Mouse (Mus musculus): Measurements from ENCODE around the gene Mecr.
A peak's percentile ranks its signal among the peaks of the same experiment; 100 is the strongest.
"Not testable (repeated sequence)": the region's sequence is repeated elsewhere in the genome, so short reads cannot be mapped to it uniquely, and the experiment has no call there.

Gene Mecr

GRCm38 (mm10) chr4:131843290-131843743 lies at the start of gene Mecr:
TSS of gene Mecr (plus strand) at chr4:131843470.
- peak; percentile 76 for ATAC-seq (ENCODE audit: low TSS enrichment)

- no peak; the same call in 1 of the 2 replicates for ATAC-seq (ENCODE audit: low TSS enrichment)
Measured at GRCm38 (mm10) chr4:131796312-131797080, 46.8 kb upstream of the Mecr start.

GRCm38 (mm10) chr4:131797483-131797882 lies 45.8 kb upstream of the Mecr start:
- no peak for ATAC-seq (ENCODE audit: low TSS enrichment)

GRCm38 (mm10) chr4:131797920-131798319 lies 45.4 kb upstream of the Mecr start:
- ATAC-seq (ENCODE audit: low TSS enrichment) = no peak

- ATAC-seq (ENCODE audit: low TSS enrichment) = no peak
Measured at GRCm38 (mm10) chr4:131798968-131799367, 44.3 kb upstream of the Mecr start.

- ATAC-seq (ENCODE audit: low TSS enrichment) = no peak
Measured at GRCm38 (mm10) chr4:131803846-131804245, 39.4 kb upstream of the Mecr start.

- ATAC-seq (ENCODE audit: low TSS enrichment) = not testable (repeated sequence)
Measured at GRCm38 (mm10) chr4:131804732-131805131, 38.5 kb upstream of the Mecr start.

GRCm38 (mm10) chr4:131805255-131805654 lies 38.0 kb upstream of the Mecr start:
- ATAC-seq (ENCODE audit: low TSS enrichment) = peak; percentile 70

- peak; percentile 62; the same call in 1 of the 2 replicates for ATAC-seq (ENCODE audit: low TSS enrichment)
Measured at GRCm38 (mm10) chr4:131812458-131812857, 30.8 kb upstream of the Mecr start.

GRCm38 (mm10) chr4:131813798-131814197 lies 29.5 kb upstream of the Mecr start:
- ATAC-seq (ENCODE audit: low TSS enrichment) = no peak

GRCm38 (mm10) chr4:131814869-131815268 lies 28.4 kb upstream of the Mecr start:
- no peak for ATAC-seq (ENCODE audit: low TSS enrichment)

- no peak for ATAC-seq (ENCODE audit: low TSS enrichment)
Measured at GRCm38 (mm10) chr4:131815774-131816173, 27.5 kb upstream of the Mecr start.

- ATAC-seq (ENCODE audit: low TSS enrichment) = no peak
Measured at GRCm38 (mm10) chr4:131818926-131819325, 24.3 kb upstream of the Mecr start.

- peak; percentile 92 for ATAC-seq (ENCODE audit: low TSS enrichment)
Measured at GRCm38 (mm10) chr4:131821161-131821731, 22.0 kb upstream of the Mecr start.

- no peak for ATAC-seq (ENCODE audit: low TSS enrichment)
Measured at GRCm38 (mm10) chr4:131822583-131822982, 20.7 kb upstream of the Mecr start.

- no peak for ATAC-seq (ENCODE audit: low TSS enrichment)
Measured at GRCm38 (mm10) chr4:131824939-131825338, 18.3 kb upstream of the Mecr start.

GRCm38 (mm10) chr4:131825830-131826229 lies 17.4 kb upstream of the Mecr start:
- no peak for ATAC-seq (ENCODE audit: low TSS enrichment)

- no peak for ATAC-seq (ENCODE audit: low TSS enrichment)
Measured at GRCm38 (mm10) chr4:131826905-131827304, 16.4 kb upstream of the Mecr start.

GRCm38 (mm10) chr4:131829123-131829522 lies 14.1 kb upstream of the Mecr start:
- no peak for ATAC-seq (ENCODE audit: low TSS enrichment)

GRCm38 (mm10) chr4:131831546-131832045 lies 11.7 kb upstream of the Mecr start:
- ATAC-seq (ENCODE audit: low TSS enrichment) = no peak

- no peak for ATAC-seq (ENCODE audit: low TSS enrichment)
Measured at GRCm38 (mm10) chr4:131832759-131833407, 10.4 kb upstream of the Mecr start.

GRCm38 (mm10) chr4:131833971-131834609 lies 9.2 kb upstream of the Mecr start:
- ATAC-seq (ENCODE audit: low TSS enrichment) = no peak
